Mouse (Mus musculus) embryo, embryonic 11 days (tissue): ENCODE measurements around the gene Palm3.
"Not testable (repeated sequence)": the region's sequence is repeated elsewhere in the genome, so short reads cannot be mapped to it uniquely, and the experiment has no call there.

Experiments used
- DNase-seq: peaks from one replicate; pipeline ENCODE4 v3.0.0-alpha.2; 2015

The Palm3 gene

DNA sequence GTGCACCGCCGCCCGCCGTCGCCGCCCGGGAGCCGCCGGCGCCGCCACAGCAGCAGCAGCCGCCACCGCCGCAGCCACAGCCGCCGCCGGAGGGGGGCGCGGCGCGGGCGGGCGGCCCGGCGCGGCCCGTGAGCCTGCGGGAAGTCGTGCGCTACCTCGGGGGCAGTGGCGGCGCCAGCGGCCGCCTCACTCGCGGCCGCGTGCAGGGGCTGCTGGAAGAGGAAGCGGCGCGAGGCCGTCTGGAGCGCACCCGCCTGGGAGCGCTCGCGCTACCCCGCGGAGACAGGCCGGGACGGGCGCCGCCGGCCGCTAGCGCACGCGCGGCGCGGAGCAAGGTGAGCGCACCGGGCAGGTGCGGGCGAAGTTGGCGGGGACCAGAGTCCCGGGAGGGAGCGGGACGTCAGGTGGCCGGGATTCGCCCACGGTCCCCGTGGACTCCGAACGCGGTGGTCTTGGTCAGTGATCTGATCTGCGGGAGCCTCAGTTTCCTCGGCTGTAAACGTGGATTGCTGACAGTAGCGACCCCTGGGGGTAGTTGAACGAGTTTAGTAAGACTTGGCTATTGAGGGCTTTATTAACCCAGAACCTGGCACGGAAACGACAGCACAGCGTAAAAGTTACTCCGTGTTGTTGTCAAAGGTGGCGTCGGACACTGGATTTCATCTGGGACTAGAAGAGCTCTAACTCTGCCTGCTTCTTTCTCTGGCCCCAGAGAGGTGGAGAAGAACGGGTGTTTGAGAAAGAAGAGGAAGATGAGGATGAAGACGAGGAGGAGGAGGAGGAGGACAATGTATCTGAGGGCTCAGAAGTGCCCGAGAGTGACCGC, 22.8 kb upstream of the Palm3 start:
- peak; percentile 85 for DNase-seq

DNA sequence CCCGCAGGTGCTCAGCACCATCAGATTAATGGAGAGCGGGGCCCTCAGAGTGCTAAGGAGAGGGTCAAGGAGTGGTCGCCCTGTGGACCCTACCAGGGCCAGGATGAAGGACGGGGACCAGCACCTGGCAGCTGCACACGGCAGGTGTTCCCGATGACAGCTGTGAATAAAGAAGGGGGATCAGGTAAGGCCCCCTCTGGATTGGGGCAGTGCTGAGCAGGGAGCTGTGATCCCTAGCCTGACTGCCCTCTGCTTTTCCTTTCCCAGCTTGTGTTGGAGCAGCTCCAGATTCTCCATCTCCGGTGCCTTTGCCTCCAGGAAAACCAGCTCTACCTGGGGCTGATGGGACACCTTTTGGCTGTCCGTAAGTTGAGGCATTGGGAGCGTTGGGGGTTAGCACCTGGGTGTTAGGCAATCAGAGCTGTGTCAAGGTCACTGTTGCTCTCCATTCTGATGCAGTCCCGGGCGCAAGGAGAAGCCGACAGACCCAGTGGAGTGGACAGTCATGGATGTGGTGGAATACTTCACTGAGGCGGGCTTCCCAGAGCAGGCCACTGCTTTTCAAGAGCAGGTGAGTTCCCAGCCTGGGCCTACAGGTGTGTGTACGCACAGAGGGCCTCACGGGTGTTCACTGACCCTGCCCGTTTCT, 22.1 kb upstream of the Palm3 start:
- DNase-seq, result no peak

GRCm38 (mm10) chr8:83999825-84000224, 21.4 kb upstream of the Palm3 start:
- DNase-seq, result no peak

DNA sequence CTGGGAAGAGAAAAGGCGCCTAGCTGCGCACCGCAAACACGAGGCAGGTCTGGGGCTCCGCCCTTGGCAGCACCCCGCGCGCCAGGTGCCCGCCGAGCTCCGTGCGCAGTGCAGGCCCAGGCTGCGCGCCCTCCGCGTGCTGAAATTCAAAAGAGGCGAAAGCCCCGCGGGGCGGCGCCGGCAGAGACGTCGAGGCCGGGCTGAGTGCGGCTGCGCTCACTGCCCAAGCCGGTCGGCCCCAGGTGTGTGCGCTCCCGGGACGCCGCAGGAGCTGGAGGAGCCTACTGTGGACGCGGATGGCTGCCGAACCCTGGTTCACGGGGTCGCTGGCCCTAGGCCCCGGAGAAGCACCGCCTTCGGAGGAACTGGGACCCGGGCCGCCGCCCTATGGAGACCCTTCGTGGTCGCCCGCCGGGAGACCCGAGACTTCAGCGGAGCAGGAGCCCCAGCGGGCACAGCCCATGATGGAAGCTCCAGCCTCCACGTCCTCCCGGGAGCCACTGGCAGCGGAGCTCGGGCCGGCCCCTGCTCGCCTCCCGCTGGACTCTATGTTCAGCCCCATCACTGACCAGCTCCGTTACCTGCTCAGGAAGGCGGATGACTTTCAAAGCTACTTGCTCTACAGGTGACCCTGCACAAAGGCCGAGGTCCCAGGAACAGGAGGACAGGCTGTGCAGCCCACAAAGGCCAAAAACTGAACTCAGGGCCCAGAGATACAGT, 19.8 kb upstream of the Palm3 start, which contains the start of gene 1700067K01Rik:
Gene 1700067K01Rik (plus strand): TSS at position 222 of the 720 bp plus-strand sequence.
- no peak for DNase-seq

- no peak for DNase-seq
Measured at GRCm38 (mm10) chr8:84002957-84003611, 18.2 kb upstream of the Palm3 start.

DNA sequence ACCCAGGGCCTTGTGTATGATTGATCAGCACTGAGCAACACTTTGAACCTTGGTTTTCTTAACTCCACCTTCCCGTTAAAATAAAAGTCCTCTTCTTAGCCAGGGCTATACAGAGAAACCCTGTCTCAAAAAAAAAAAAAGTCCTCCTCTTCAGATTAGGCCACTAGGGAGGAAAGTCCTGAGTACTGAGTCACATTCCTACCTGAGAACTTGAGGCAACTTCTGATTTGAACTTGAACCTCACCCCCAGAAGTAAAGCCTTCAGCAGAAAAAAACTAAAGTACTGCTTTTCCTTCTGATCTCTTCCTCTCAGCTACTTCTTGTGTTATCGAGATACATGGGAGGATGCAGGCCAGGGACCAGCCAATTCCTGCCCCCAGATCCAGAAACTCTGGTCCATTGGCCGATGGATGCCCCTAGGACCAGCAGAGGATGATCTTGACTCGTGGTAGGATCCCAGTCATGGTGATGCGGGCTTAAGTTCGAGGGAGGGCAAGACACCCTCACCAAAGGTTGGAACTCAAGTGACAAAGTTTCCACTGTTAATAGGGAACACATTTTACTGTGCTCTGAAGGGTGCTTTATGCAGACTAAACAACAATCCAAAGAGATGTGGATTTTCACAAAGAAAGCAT, 17.5 kb upstream of the Palm3 start:
- no peak for DNase-seq

GRCm38 (mm10) chr8:84004533-84005201, 16.6 kb upstream of the Palm3 start:
- peak; percentile 97 for DNase-seq

- not testable (repeated sequence) for DNase-seq
Measured at GRCm38 (mm10) chr8:84005502-84005901, 15.8 kb upstream of the Palm3 start.

DNA sequence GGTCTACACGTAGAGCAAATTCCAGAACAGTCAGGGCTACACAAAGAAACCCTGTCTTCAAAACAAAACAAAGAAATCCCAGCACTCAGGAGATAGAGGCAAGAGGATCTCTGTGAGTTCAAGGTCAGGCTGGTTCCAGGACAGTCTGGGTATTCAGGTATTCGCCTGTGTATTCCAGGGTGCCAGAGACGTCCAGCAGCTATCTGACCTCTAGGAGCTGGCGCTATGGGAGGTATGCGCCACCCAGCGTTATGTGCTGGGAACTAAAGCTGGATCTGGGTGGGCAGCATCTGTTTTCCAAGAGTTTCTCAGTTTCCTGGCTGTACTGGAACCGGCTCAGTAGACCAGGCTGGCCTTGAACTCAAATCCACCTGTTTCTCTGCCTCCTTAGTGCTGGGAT, 12.9 kb upstream of the Palm3 start:
- peak; percentile 57 for DNase-seq

- peak; percentile 91 for DNase-seq
Measured at GRCm38 (mm10) chr8:84009876-84010275, 11.4 kb upstream of the Palm3 start.

DNA sequence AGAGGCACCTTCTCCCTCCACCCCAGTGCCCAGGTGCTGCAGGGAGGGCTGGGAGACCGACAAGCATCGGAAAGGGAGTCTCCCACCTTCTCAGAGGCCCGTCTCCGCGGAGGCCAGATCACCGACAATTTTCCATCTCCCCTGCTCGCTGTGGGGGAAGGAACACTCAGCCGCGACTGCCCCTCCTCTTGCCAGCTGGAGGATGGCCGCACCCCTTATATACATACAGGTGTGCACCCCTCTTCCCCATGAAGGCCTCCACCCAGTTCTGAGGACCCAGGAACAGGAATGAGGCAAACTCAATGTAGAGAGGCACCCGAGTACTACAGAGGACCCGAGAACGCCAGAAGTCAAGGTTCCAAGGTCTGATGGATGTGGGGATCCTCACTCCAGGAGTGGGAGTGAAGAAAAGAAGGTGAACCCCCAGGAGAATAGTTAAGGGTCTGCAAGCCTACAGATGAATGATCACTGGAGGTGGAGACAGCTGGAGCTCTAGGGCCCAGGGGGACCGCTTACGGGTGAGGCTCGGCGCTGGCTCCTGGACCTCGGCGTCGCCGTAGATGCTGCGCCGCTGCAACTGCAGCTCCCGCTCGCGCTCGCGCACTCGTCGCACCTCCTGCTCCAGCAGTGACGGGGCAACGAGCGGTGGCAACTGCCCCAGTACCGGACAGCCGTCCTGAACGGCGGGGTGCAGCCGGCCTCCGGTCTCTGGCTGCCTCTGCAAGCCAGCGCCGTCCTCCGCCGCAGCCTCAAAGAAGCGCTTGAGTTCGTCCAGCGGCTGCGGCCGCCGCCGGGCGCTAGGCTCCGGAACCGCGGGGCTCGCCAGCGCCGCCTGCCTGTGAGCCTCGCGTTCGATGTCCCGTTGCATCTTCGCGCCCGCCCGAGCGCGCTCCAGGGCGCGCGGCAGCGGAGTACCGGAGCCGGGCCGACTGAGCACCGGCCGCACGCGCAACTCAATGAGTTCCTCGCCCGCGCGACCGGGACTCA, 10.4 kb upstream of the Palm3 start:
- peak; percentile 90 for DNase-seq

DNA sequence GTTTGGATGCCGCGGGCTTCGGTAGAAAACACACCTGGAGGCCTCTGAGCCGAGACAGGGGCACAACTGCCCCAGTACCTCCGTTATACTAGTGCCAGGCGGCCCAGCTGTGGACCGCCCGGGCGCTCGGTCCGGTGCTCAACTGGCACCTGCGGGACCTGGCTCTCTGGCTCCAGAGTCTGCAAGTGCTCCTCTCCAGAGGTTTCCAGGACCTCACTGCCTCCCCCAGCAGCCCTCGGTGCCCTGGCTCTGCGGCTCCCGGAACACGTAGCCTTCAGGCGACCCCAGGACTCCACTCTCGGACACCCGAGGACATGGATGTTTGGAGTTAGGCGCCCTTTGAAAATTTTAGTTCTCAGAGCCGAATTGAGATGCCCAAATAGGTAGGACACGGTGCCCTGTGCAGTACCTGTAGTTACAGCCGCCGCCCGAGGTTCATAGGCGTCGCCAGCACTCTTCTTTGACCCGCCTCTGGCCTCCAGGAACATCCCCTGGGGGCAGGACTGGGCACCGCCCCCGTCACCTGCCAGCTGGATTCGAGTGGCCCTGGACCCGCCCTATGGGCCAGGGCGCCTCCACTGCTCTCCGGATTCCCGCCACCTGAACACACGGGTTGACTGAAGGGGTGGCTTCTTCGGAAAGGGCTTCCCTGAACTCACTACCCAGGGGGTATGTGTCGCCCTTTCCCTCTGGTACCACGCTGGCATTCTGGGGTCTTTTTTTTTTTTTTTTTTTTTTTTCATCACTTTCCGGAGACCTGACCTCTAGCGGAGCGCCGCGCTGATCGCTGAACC, 9.4 kb upstream of the Palm3 start, which contains the start of gene 2210011C24Rik:
Gene 2210011C24Rik (minus strand): TSS at position 467 of the 794 bp plus-strand sequence.
- DNase-seq, result no peak

DNA sequence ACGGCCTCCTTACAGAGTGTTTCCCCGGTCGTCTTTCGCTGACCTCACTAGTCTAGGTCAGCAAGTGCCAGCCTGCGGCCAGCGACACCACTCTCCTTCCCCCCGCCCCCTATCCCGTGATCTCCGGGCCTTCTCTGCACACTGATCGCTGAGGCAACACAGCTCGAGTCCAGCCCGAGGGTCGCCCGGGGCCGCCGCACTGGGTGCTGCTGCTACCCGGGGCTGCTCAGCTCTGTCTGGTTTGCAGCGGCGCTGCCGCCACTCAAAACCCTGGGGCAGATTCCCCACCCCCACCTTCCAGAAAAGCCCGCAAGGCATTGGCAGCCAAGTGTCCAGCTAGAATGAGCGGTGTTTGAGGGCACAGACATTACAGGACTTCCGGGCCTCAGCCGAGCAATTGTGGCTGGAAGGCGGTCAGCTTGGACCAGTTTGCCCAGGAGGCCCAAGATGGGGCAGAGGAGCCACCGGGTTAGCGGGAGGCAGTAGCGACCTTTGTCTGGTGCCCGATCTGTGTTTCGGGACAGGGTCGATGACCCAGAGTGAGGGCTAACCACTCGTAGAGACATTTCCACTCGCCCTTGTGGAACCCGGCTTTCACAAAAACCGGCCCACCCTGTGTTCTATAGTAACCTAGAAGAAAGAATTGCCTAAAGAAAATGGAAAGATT, 8.6 kb upstream of the Palm3 start:
- peak; percentile 55 for DNase-seq

DNA sequence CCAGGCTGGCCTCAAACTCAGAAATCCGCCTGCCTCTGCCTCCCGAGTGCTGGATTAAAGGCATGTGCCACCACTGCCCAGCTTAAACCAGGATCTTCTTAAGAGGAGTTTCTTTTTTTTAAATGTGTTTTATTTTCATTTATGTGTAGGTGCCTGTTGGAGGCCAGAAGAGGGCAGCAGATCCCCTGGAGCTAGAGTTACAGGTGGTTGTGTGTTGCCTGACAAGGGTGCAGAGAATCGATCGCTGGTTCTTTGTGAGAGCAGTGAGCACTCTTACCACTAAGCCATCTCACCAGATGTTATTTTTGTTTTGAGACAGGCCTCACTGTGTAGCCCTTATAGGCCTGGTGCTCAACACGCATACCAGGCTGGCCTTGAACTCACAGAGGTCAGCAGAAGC, 5.4 kb upstream of the Palm3 start:
- no peak for DNase-seq

DNA sequence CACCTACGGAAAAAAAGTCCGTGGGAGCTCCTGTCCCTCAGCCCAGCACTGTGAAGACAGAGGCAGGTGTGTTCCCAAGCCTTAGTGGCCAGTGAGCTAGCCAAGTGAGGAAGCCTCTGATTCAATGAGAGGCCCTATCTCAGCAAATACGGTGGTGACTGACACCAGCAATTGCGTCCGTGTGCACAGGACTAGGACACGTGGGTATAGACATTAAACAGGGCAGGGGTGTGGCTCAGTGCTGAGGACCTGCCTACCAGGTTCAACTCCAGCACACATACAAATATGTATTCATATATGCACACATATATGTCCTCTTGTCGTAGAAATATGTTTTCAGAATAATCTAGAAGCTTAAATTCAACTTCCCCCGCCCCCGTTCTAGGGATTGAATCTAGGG, 1.5 kb upstream of the Palm3 start:
- DNase-seq, result no peak

- DNase-seq, result no peak
Measured at GRCm38 (mm10) chr8:84021569-84021968, 298 bp downstream of the Palm3 start.

GRCm38 (mm10) chr8:84023085-84023484, 1.8 kb downstream of the Palm3 start:
- no peak for DNase-seq

DNA sequence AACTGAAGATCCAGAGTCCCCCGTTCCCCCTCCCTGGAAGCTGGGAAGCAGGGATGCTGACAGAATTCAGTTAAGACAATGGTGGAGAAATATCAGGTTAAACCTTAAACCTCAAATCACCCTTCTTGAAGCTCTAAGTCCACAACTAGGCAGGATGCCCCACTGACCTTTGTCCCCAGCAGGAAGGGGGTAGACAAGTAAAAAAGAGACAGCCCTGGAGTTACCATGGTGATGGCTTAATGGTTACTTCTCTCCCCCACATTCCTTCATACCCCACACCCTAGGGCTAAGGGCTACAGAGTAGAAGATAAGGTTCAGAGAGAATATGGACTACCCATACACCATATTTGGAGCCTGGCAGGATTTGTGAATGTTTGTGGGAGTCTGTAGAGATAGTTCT, 2.4 kb downstream of the Palm3 start:
- no peak for DNase-seq

DNA sequence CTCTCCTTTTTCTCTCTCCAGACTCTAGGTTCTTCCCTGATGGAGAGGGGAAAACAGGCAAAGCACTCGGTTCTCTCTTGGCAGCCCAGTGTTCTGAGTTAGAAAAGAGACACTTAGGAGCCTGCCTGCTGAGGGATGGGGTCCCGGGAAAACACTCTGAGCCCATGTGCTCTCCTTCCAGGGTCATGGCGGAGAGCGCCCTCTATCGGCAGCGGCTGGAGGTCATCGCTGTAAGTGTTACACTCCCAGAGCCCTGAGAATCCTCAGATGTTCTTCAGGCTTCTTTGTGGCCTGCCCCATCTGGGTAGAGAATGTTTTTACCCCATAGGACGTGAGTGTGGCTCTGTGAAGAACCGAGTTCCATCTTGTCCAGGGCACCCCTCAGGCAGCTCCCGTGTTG, 2.9 kb downstream of the Palm3 start:
- DNase-seq, result peak; percentile 76
